Mouse (Mus musculus) WW6 (cell line): ENCODE results near the gene Oas1d.

Experiments used
- DNase-seq: peaks from one replicate; pipeline ENCODE4 v3.0.0-alpha.2; 2013; ENCODE audit warnings: low read depth, low spot score

The Oas1d gene

DNA sequence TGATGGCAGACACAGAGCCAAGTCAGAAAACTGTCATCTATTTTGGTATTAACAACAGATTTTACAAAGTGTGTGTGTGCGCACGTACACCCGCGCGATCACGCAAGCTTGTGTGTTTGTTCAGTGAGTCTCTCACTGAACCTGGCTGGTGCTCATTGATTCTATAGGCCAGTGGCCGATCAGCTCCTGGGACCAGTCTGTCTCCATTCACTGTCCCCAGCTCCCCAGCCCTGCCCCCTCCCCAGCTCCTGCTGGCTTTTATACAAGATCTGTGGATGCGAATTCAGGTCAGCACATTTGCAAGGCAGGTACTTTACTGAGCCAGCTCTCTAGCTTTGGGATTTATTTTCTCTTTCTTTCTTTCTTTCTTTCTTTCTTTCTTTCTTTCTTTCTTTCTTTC lies 54.5 kb downstream of the Oas1d start:
- DNase-seq = no peak

DNA sequence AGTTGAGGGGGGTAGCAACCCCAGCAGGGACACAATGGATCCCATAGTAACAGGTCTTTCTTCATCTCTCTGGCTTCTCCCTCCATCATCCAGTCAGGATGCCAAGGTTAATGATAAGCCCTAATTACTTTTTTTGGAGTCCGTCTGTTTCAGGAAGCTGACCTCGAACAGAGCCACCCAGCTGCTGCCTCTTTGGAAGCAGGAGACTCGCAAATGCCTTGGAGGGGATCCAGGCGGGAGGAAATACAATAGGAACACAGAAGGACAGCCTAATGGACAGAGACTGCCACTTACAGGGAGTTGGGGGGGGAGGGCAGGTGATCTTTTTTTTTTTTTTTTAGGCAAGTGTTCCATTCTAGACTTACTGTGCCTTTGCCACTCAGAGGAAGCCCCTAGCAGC lies 55.4 kb downstream of the Oas1d start:
- no peak for DNase-seq
